Mouse (Mus musculus) brain, adult 2 months (tissue): ENCODE data around the gene Defb48.

Experiments
- DNase-seq: peaks from one replicate; pipeline ENCODE4 v3.0.0; 2011; ENCODE audit warnings: low read depth, low spot score

The Defb48 gene

GRCm38 (mm10) chr14:62984410-62984809 is at the start of gene Defb48:
Gene Defb48, minus strand, starts transcription at chr14:62984510.
- no peak for DNase-seq

GRCm38 (mm10) chr14:63020524-63021156 is 36.3 kb upstream of the Defb48 start:
- DNase-seq = peak; percentile 71

- peak; percentile 67 for DNase-seq
These were observed 30.4 kb upstream of the Defb48 start for GRCm38 (mm10) chr14:63014667-63015066.

- no peak for DNase-seq
These were observed 28.8 kb upstream of the Defb48 start for GRCm38 (mm10) chr14:63013082-63013481.

- no peak for DNase-seq
These were observed 27.2 kb upstream of the Defb48 start, which contains the start of gene Defb43 for GRCm38 (mm10) chr14:63011471-63011870. Gene Defb43, plus strand, starts transcription at chr14:63011771.

- no peak for DNase-seq
These were observed 18.3 kb upstream of the Defb48 start for GRCm38 (mm10) chr14:63002588-63002987.

- no peak for DNase-seq
These were observed 14.7 kb upstream of the Defb48 start for GRCm38 (mm10) chr14:62998977-62999376.

- no peak for DNase-seq
These were observed 13.5 kb upstream of the Defb48 start, which contains the start of gene Defb47 for GRCm38 (mm10) chr14:62997777-62998176. Gene Defb47, plus strand, starts transcription at chr14:62998077.

- peak; percentile 59 for DNase-seq
These were observed 7.7 kb upstream of the Defb48 start for GRCm38 (mm10) chr14:62991849-62992510.

GRCm38 (mm10) chr14:62991271-62991670 is 7.0 kb upstream of the Defb48 start:
- no peak for DNase-seq

GRCm38 (mm10) chr14:62979815-62980214 is 4.5 kb downstream of the Defb48 start:
- DNase-seq = no peak

- DNase-seq = peak; percentile 63
These were observed 9.3 kb downstream of the Defb48 start for GRCm38 (mm10) chr14:62975046-62975445.

- peak; percentile 33 for DNase-seq
These were observed 18.3 kb downstream of the Defb48 start for GRCm38 (mm10) chr14:62965811-62966520.

GRCm38 (mm10) chr14:62965342-62965741 is 19.0 kb downstream of the Defb48 start:
- peak; percentile 55 for DNase-seq

GRCm38 (mm10) chr14:62963632-62964031 is 20.7 kb downstream of the Defb48 start:
- no peak for DNase-seq

- peak; percentile 50 for DNase-seq
These were observed 28.2 kb downstream of the Defb48 start for GRCm38 (mm10) chr14:62956091-62956490.

GRCm38 (mm10) chr14:62946794-62947193 is 37.5 kb downstream of the Defb48 start:
- DNase-seq = peak; percentile 51

GRCm38 (mm10) chr14:62940383-62941074 is 43.8 kb downstream of the Defb48 start:
- DNase-seq = peak; percentile 50

- no peak for DNase-seq
These were observed 44.9 kb downstream of the Defb48 start for GRCm38 (mm10) chr14:62939435-62939834.

GRCm38 (mm10) chr14:62937675-62938074 is 46.6 kb downstream of the Defb48 start:
- peak; percentile 45 for DNase-seq

- DNase-seq = no peak
These were observed 47.5 kb downstream of the Defb48 start for GRCm38 (mm10) chr14:62936631-62937380.
